Mouse (Mus musculus) lung, postnatal 25 days (tissue): ENCODE results near the gene Txndc2.
"Not testable (repeated sequence)": the region's sequence is repeated elsewhere in the genome, so short reads cannot be mapped to it uniquely, and the experiment has no call there.

ENCODE experiments used
- DNase-seq: peaks from one replicate; pipeline ENCODE4 v3.0.0; 2022; ENCODE audit warnings: low spot score

Gene Txndc2

GRCm38 (mm10) chr17:65656076-65656475 lies 14.1 kb upstream of the Txndc2 start:
- no peak for DNase-seq

DNA sequence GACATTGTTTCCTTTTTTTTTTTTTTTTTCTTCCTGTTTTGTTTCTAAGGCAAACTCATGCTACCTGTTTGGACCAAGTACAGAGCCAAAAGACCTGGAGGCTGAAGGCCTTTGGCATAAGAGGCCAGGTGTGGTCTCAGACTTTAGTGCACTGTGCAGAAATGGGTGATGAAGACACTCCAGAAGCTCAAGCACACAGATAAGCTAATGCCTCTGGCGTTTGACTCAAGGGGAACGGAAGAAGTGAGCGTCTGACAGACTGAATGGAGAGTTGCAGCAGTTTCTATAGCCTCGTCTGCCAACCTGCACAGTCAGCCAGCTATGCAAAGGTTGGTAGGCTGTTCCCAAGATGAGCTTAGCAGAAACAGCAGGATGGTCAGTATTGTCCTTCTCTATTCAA lies 13.6 kb upstream of the Txndc2 start:
- DNase-seq = no peak

GRCm38 (mm10) chr17:65650598-65650997 lies 8.6 kb upstream of the Txndc2 start:
- no peak for DNase-seq

DNA sequence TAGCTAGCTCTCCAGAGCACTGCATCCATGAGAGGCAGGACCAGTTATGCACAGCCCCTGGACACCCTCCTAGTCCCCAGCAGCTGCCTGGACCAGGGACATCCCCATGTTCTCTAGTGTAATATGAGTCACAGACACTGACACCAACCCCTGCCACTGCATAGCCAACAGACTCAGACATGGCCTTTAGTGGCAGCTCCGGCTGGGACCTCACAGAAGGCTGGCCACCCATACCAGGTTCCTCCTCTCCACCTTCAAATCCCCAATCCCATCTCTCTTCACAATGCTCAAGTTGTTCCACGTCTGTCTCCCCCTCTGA lies 7.2 kb upstream of the Txndc2 start:
- DNase-seq = no peak

DNA sequence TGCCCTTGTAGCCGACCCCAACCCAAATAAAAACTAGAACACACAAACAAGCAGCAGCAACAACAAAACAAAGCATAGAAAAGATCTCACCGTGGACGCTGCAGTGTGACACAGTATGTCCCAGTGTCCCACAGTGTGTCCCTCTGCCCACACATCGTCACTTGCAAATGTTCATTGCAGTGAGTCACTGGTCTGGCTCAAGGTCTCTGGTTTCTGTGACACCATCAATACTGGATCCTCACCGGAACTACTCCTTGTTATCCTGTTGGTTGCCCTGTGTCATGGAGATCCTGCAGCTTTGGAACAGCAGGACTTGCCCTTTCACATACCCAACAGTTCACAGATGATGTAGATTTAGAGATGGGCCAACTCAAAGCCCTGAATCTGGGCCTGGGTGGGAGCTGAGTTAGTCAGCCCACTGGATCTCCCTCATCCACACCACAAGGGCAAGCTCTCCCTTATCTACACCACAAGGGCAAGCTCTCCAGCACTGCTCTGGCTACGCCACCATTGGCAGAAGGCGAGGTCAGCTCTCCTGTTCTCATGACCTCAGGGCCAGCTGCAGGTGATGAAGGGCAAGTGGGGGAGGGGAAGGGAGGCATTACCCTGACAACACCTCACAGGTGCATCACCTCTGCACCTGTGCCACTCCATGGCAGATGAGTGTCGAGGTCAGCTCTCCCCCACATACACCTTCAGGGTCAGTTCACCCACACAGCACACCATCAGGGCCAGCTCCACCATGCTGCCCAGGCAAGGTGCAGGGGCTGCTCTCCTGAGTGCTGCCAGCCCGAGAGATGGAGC lies 6.6 kb upstream of the Txndc2 start:
- DNase-seq = no peak

GRCm38 (mm10) chr17:65647961-65648360 lies 6.0 kb upstream of the Txndc2 start:
- DNase-seq = no peak

- DNase-seq = no peak
Measured at GRCm38 (mm10) chr17:65647226-65647625, 5.3 kb upstream of the Txndc2 start.

DNA sequence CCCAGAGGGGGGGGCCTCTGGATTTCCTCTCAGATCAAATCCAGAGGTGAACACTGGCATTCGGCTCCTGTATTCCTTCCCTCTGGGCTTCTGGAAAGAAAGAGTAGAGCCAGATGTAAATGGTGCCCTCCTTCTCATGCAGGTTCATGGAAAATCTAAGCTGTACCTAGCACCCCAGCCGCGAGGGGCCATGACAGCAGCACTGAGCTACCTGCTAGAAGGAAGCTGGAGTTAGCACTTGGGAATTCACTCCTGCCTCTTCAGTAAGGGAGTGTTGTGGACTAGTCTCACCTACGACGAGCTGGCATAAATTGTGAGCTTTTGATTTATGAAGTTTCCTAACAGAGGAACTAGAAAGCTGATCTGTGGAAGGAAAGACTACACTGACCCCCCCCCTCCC lies 1.6 kb upstream of the Txndc2 start:
- DNase-seq = peak; percentile 23

- DNase-seq = peak; percentile 89
Measured at GRCm38 (mm10) chr17:65643051-65643521, 1.1 kb upstream of the Txndc2 start.

GRCm38 (mm10) chr17:65642578-65642991 lies 617 bp upstream of the Txndc2 start:
- DNase-seq = no peak

GRCm38 (mm10) chr17:65639144-65639543 lies 2.8 kb downstream of the Txndc2 start:
- no peak for DNase-seq

DNA sequence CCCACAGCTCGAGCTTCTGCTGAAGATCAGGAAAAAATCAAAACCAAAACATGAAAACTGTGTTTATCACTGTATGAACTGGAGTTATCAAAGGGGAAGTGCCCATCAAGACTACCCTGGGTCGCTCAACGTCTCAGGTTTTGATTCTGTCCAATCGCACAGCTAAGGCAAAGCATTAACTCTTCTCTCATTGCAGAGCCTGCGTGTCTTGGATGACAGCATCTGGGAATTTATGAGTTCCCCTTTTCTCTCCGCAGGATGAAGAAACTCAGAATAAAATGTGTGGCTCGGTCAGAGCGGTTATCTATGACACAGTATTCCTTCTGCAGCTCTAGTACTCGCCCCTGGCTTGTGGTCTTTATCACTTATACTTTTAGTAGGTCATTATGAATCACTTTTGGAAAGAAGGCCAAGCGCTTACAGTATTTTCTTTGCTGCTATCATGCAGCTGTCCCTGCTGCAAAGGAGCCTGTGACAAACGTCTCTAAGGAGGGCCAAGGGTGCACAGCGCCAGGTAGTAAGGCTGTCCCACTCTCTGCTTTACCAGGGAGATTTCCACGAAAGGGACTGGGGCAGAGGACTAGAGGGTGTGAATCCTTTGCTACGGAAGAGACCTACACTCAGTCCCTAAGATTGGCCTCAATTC lies 6.1 kb downstream of the Txndc2 start:
- DNase-seq = no peak

DNA sequence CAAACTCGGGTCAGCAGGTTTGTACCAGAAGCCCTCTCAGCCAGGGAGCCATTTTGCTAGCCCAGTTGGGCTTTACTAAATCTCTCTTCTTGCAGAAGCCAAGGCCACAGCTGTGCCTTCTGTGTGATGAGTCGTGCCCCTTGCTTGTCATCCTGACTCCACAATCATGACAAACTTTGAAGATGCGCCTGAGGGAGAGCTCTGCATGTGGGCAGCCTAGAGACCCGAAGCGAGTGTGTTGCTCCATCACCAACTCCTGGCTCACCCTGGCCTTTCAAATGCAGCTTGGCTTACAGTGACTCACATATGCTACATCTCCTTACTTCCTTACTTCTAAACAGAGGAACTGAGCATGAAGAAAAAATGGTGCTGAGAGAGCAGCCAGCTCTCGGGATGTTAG lies 12.0 kb downstream of the Txndc2 start:
- no peak for DNase-seq

DNA sequence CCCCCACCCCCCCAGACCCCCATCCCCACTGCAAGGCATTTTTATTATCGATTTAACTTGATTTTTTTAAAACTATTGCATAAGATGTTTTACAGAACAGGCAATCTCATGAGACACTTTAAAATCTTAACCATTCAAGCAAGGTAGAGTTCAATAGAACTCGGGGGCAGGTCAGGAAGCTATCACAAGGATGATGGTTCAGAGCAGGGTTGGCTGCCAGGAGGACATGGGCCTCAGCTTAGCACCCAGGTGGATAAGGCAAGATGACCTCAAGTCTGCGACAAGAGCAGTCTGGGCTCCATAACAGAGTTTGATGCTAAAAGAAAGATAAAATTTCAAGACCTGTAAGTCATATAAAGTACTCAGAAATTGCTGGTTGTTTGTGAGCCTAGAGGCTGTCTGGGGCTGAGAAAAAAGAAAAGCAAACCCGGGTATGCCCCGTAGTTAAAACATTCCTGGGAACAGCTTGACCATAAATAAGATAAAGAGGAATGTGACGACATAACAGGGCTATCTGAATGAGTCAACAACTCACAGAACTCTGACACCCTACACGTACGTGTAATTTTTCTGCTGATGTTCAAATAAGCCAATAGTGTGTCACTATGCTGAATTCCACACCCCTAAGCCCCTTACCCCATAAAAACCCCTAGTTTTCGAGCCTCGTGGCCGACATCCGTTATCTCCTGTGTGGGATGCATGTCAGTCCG lies 13.0 kb downstream of the Txndc2 start:
- not testable (repeated sequence) for DNase-seq

- DNase-seq = no peak
Measured at GRCm38 (mm10) chr17:65626301-65626700, 15.7 kb downstream of the Txndc2 start.

- no peak for DNase-seq
Measured at GRCm38 (mm10) chr17:65625563-65625962, 16.4 kb downstream of the Txndc2 start.

DNA sequence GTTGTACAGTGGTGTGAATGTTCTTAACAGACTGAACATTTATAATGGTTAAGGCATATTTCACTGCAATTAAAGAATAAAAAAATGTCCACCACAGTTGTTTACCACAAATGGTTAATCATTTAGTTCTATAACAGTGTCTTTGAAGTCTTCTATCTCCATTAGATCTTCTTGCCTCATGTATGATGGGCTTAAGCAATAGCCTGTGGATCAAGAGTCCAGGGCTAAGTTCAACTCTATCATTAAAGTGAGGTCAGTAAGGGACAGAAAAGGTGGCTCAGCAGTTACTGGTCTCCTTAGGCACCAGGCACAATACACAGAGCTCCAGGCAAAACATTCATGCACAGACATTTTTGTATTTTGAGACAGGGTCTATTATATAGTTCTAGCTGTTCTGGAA lies 18.8 kb downstream of the Txndc2 start:
- DNase-seq = no peak

GRCm38 (mm10) chr17:65618431-65618830 lies 23.5 kb downstream of the Txndc2 start:
- no peak for DNase-seq

GRCm38 (mm10) chr17:65615678-65616077 lies 26.3 kb downstream of the Txndc2 start:
- DNase-seq = no peak

GRCm38 (mm10) chr17:65614431-65614830 lies 27.5 kb downstream of the Txndc2 start:
- DNase-seq = no peak

DNA sequence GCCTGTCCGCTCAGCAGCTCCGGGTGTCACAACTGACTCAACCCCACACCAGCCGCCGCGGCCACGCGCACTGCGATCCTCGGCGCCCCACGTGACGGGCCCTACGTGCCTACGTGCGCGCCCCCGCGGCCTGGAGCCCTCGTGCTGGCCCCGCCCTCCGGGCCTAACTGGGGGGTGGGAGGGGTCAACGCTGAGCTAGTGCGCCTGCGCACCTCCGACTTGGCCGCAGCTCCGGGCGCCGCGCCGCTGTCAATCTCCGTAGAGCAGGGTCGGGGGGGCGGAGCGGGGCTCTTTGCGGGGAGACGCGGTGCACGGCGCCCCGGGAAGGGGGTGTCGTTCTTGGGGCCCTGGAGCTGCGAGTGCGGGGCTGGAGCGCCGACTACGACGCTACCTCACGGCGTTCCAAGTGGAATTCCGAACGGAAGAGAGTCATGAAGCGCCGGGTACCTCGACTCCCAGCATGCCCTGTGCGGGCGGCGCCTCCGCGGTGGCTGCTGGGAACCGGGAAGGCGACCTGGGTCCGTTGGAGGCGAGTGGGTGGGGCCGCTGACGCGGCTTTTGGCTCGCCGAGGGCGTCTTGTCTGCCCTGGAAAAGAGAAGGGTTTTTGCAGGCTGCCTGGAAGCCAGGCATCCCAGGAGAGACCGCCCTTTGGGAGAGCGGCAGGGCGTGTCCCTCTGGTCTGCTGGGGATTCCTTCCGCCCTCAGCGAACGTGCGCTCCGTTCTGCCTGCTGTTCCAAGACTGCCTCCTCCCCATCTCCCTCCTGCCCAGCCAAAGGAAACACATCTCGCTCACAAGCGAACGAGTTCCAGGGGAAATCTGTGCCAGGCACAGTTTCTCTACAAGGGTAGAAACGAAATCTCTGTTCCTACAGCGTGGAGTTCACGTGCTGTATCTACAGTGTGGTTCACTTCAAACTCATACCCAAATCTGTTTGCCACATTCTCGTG lies 28.2 kb downstream of the Txndc2 start, which contains the start of gene Vapa:
Gene Vapa (minus strand): TSS at position 93 of the 950 bp plus-strand sequence.
- DNase-seq = peak; percentile 97

DNA sequence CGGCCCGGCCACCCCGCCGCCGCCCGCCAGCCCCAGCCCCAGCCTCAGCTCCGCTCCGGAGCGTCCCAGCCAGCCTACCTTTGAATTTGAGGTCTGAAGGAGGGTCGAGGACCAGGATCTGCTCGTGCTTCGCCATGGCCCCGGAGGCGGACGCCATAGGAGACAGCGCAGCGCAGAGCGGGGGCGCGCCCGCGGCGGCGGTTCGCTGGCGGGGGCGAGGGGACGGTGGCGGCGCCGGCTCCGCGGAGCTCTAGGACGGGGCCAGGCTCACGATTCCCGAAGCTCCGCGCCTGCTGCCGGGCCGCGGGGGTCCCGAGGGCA lies 28.9 kb downstream of the Txndc2 start:
- no peak for DNase-seq
